Mouse (Mus musculus) stomach, embryonic 14.5 days (tissue): ENCODE data around the gene Cbln1. TPM values are rescaled to one million over a fixed set of nuclear protein-coding genes. Genes with fewer than 3 reads are reported as not detected.

ENCODE experiments used
- ATAC-seq: fragments of 200-750 bp; cut with Nextera tagmentation; 2 replicates; pipeline ENCODE4 v1.8.0; 2017; ENCODE audit warnings: low read depth, moderate TSS enrichment; ENCODE audit not compliant: insufficient number of reproducible peaks, insufficient read depth, low FRiP score
- H3K27ac ChIP-seq: fragments of 300-500 bp; sonication (generic); 2 replicates; pipeline ENCODE4 v1.5.1; 2014; ENCODE audit warnings: mild to moderate bottlenecking, low read length, moderate library complexity, mixed read lengths
- H3K27me3 ChIP-seq: fragments of 300-500 bp; sonication (generic); 2 replicates; pipeline ENCODE4 v1.6.1; 2014; ENCODE audit warnings: low read length, control low read depth, mixed read lengths; ENCODE audit not compliant: control insufficient read depth, insufficient read depth
- H3K36me3 ChIP-seq: fragments of 300-500 bp; sonication (generic); 2 replicates; pipeline ENCODE4 v1.6.1; 2014; ENCODE audit warnings: mild to moderate bottlenecking, control low read depth, low read length, moderate library complexity, mixed read lengths; ENCODE audit not compliant: control insufficient read depth, insufficient read depth
- H3K4me1 ChIP-seq: fragments of 300-500 bp; sonication (generic); 2 replicates; pipeline ENCODE4 v1.6.1; 2014; ENCODE audit warnings: low read length, control low read depth, mixed read lengths; ENCODE audit not compliant: control insufficient read depth, insufficient read depth
- H3K4me2 ChIP-seq: fragments of 300-500 bp; sonication (generic); replicated peaks from 2 replicates; pipeline ENCODE4 v1.6.1; 2014; ENCODE audit warnings: low read depth, low read length, control low read depth
- H3K4me3 ChIP-seq: fragments of 300-500 bp; sonication (generic); 2 replicates; pipeline ENCODE4 v1.5.1; 2014; ENCODE audit warnings: low read depth, low read length, control low read depth
- H3K9ac ChIP-seq: fragments of 300-500 bp; sonication (generic); replicated peaks from 2 replicates; pipeline ENCODE4 v1.6.1; 2014; ENCODE audit warnings: low read depth, mild to moderate bottlenecking, control low read depth, low read length, moderate library complexity, mixed read lengths
- H3K9me3 ChIP-seq: fragments of 300-500 bp; sonication (generic); 2 replicates; pipeline ENCODE4 v1.6.1; 2016; ENCODE audit warnings: low read depth, low read length, control low read depth; ENCODE audit not compliant: control insufficient read depth
- WGBS: fragments of 180-500 bp; shearing (Covaris S2); extraction: QIAGEN DNeasy Blood & Tissue Kit; methylation state at CpG from one replicate; pipeline ENCODE4 v1.1.7; 2014; 5-methylcytosine and 5-hydroxymethylcytosine counted together
- polyA plus RNA-seq: library from polyadenylated mRNA; unstranded; fragments of >200 nt; fragmentation: Nextera tagmentation; extraction: Ambion mirVana; gene quantifications from 2 replicates; pipeline ENCODE4 v1.2.1, GENCODE M21; 2014

Cbln1 gene
- polyA plus RNA-seq, 1 experiment from 2014 or later = 0.26 TPM

DNA sequence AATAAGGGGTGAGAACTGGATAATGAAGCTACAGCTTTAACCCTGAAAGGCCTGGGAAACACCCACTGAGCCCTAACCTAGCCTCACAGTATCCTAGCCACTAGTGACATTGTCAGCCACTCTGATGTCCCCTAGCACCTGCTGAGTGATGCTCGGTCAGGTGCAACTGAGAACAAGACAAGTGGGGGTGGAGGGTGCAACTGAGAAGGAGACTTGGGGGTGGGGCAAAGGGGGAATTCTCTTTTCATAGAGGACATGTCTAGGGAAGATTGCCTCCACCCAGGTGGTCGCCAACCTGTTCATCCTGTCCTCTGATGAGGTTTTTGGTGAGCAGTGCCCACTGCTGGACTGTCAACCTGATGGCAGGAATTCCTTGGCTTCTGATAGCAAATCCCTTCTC, 1.5 kb upstream of the Cbln1 start:
- Histone ChIP-seq H3K9me3 (no peaks in the 10 kb centered on the region), H3K4me1 (peaks cover 19% of the 10 kb centered on the region; the same call in 1 of the 2 replicates), H3K27ac (no peak overlapping the region), H3K4me2 (no peak overlapping the region), H3K36me3 (no peaks in the 10 kb centered on the region), H3K27me3 (peaks cover 56% of the 10 kb centered on the region), H3K4me3 (no peak overlapping the region), H3K9ac (no peak overlapping the region)
- no peak for ATAC-seq
- 45% methylated on average over 2 of the region's 2 CpGs for WGBS

DNA sequence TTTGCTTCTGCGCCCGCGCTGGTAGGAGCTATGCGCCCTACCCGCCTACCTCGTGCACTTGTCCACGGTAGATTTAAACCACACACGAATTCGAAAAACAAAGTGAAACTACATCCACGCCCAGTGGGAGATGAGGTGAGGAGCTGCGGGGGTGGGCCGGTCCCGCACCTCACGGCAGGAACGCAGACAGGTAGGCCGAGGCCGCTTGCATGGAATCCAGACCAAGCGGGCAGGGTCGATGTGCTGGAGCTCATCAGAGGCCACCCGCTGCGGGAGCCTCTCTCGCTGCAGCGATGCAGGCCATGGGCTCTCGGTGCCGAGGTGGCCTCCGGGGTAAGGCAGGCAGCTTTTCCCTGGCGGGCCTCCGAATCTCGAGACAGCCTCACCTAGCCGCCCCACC, 905 bp upstream of the Cbln1 start:
- H3K4me1 ChIP-seq = peaks cover 19% of the 10 kb centered on the region; the same call in 1 of the 2 replicates
- H3K36me3 ChIP-seq = no peaks in the 10 kb centered on the region
- under 1% methylated on average over 30 of the region's 30 CpGs for WGBS
- no peak overlapping the region for H3K9ac ChIP-seq
- no peak for ATAC-seq
- H3K4me2 ChIP-seq = peak overlapping the region; percentile 95
- peaks cover 58% of the 10 kb centered on the region for H3K27me3 ChIP-seq
- H3K27ac ChIP-seq = no peak overlapping the region
- H3K9me3 ChIP-seq = no peaks in the 10 kb centered on the region
- H3K4me3 ChIP-seq = peak overlapping the region; percentile 47

DNA sequence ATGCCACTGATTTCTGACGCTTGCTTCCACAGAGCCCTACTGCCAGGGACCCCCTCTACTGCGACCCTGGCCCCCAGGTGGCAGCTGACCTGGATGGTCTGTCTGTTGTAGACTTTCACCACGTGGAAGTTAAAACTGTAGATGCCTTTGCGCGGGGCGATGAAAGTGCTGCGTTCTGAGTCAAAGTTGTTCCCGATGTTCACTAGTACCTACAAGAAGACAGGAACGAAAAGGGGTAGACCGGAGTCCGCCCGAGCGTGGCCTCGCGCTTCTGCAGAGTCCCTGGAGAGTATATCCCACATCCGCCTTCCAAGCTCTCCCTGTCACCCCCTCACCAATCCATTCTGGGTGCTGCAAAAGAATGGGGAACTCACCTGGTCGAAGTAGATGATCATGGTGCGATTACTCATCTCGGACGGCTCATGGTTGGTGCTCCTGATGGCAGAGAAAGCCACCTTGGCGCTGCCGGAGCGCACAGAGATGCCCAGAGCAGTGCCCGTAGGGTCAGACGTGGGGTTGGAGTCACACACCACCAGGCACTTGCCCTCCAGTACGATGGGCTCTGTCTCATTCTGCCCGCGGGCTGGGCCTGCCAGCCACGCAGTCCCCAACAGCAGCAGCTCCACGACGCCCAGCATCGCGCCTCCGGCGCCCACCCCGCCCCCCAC, 672 bp downstream of the Cbln1 start:
- 0 out of 2 replicates have a peak overlapping the region, but pooled peaks have one; percentile 3 for H3K9ac ChIP-seq
- no peaks in the 10 kb centered on the region for H3K9me3 ChIP-seq
- peaks cover 71% of the 10 kb centered on the region for H3K27me3 ChIP-seq
- H3K4me2 ChIP-seq = peak overlapping the region; percentile 95
- WGBS = 1% methylated on average over 32 of the region's 36 CpGs
- H3K4me1 ChIP-seq = peaks cover 19% of the 10 kb centered on the region; the same call in 1 of the 2 replicates
- peak; percentile 19; the same call in 1 of the 2 replicates for ATAC-seq
- H3K27ac ChIP-seq = no peak overlapping the region
- H3K4me3 ChIP-seq = peak overlapping the region; percentile 47
- H3K36me3 ChIP-seq = no peaks in the 10 kb centered on the region

DNA sequence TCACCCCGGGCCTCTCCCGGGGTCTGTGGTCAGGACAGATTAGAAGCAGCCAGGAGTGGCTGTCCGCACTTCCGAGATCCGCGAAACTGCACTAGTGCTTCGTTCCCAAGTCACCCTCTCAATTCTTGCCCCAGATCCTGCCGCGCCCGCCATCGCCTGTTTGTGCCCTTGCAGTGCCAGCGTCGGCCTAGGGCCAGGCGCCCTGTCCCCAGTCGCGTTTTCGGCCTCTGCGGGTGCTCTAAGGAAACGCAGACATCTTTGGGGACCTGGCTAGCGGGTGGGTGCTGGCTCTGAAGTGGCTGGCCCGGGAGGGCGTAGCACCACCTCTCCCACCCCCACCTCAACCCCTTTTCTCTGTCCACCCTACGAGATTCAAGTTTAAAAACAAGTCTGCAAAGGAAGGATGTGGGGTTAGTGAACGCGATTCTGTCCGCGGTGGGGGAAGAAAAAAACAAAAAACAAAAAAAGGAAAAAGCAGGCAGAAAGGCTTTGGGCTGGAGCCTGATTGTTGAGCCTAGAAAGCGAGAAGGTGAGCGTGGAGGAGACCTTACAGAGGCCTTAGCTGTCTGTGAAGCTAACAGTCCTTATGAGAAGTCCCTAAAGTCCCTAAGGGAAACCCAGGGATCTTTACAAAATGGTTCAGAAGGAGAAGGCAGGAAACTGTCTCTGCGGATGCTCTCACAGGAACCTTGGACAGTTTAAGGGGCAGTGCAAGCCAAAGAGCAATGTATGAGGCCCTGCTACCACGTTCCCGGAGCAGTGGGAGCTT, 1.4 kb downstream of the Cbln1 start:
- peaks cover 71% of the 10 kb centered on the region for H3K27me3 ChIP-seq

DNA sequence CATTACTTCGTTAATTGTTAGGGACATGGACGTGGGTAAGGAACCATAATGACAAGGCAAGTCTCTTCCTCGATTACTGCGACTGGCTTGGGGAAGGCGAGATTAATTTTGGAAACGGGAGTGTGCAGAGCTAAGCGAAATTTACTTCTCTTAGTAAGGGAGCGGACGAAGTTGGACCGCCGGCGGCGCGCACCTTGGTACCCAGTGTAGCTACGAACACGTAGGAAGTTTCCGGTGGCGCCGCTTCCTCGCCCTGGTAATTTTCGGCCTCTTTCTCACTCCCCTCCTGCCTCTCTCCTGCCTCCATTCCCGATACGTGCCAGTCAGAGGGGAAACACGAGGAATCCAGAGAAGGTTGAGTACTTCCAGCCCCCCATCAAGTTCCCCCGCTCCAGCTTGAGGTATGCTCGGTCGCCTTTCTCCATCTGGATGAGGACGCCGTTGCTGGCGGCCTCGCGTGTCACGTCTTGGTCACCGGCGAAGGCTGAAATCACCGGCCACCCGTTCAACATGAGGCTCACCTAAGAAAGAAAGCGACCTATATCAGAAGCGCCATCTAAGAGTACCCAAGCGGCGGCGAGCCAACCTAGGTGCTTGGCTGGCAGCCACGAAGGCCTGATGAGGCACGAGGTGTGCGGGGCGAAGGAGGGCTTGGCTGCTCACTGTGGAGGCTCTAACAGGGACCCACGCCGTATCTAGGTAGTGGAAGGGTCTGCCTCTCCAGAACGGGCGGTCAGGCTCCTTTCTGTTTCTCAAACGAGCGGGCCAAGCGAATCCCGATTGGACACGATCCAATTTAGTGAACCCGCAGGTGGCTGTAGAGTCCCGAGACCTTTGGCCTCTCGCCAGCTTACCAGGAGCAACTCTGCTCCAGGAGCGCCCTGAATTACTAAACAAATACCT, 2.2 kb downstream of the Cbln1 start:
- Histone ChIP-seq H3K36me3 (no peaks in the 10 kb centered on the region), H3K27me3 (peaks cover 65% of the 10 kb centered on the region), H3K4me1 (peaks cover 19% of the 10 kb centered on the region; the same call in 1 of the 2 replicates), H3K9me3 (no peaks in the 10 kb centered on the region), H3K4me3 (peak overlapping the region; percentile 15), H3K9ac (no peak overlapping the region), H3K27ac (no peak overlapping the region), H3K4me2 (peak overlapping the region; percentile 7; the same call in 1 of the 2 replicates)
- under 1% methylated on average over 59 of the region's 59 CpGs for WGBS
- no peak for ATAC-seq

More for the DNA sequence above, 1.4 kb downstream of the Cbln1 start:
- H3K9me3 ChIP-seq = no peaks in the 10 kb centered on the region
- H3K4me3 ChIP-seq = peak overlapping the region; percentile 15
- no peak for ATAC-seq
- no peak overlapping the region for H3K27ac ChIP-seq
- no peak overlapping the region; the same call in 1 of the 2 replicates for H3K4me2 ChIP-seq
- no peaks in the 10 kb centered on the region for H3K36me3 ChIP-seq
- H3K4me1 ChIP-seq = peaks cover 19% of the 10 kb centered on the region; the same call in 1 of the 2 replicates
- WGBS = 3% methylated on average over 32 of the region's 32 CpGs
- H3K9ac ChIP-seq = no peak overlapping the region

DNA sequence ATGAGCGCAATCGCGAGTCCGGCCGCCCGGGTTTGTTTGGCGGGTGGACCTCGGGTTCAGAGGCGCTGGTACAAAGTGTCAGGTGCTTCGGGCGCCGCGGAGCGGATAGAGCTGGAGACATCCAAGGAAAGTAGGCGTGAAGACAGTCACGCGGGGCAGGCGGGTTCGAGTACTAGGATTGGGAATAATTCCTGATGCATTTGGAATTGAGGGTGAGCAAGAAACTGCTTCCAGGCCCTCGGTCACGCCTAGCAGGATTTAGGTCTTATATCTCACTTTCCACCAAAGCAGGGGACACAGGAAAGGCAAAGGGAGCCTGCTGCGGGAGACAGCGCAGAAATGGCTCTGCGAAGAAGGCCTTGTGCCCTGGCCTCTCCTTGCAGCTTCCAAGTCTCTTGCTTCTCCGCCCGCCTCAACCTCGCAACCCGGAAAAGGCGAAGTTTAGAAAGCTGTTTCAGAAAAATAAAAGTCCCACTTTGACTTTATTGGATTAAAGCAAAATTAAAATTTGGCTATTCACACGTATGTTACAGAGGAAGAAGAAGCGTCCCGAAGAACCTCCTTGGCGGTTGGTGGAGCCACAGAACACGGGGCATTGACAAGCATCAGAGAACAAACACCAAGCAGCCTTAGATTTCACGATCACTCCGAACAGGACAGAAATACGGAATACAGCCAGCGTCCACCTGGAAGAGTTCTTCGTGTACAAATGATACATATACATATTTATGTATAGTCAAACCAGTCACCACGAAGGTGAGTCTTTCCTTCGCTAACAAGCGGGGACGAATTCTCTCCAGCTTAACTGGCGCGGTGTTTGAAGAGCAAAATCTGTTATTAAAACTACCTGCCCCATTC, 3.2 kb downstream of the Cbln1 start:
- 3% methylated on average over 45 of the region's 45 CpGs for WGBS
- peaks cover 19% of the 10 kb centered on the region; the same call in 1 of the 2 replicates for H3K4me1 ChIP-seq
- no peak overlapping the region for H3K4me3 ChIP-seq
- H3K9me3 ChIP-seq = no peaks in the 10 kb centered on the region
- no peak overlapping the region for H3K4me2 ChIP-seq
- no peak overlapping the region for H3K9ac ChIP-seq
- H3K27me3 ChIP-seq = peaks cover 57% of the 10 kb centered on the region
- ATAC-seq = no peak
- no peaks in the 10 kb centered on the region for H3K36me3 ChIP-seq
- no peak overlapping the region for H3K27ac ChIP-seq

DNA sequence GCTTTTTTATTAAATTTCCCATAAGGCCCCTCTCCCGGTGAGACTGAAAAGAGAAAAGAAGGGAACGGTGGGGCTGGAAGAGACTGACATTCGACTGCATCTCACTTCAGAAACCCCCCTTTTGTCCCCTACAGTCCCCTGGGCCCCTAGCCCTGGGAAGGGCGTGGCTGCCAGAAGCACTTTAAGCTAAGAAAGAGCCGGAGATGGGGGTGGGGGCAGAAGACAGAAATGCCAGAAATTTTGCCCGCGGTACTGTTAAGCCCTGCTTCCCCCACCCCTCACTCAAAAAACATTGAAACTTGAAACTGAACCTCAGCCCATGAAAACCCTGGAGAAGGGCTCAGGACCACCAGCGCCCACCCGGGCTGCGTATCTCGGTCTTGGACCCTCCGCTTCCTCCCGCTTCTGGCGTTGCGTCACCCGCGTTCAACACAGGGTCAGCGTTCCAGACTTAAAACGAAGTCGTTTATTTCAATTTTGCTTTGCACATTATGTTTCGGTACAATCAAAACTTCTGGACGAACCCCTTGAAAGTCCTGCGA, 3.9 kb downstream of the Cbln1 start:
- Histone ChIP-seq H3K4me3 (no peak overlapping the region), H3K4me1 (peaks cover 18% of the 10 kb centered on the region; the same call in 1 of the 2 replicates), H3K4me2 (no peak overlapping the region), H3K27me3 (peaks cover 50% of the 10 kb centered on the region), H3K27ac (no peak overlapping the region), H3K36me3 (no peaks in the 10 kb centered on the region), H3K9me3 (no peaks in the 10 kb centered on the region), H3K9ac (no peak overlapping the region)
- ATAC-seq = no peak
- WGBS = under 1% methylated on average over 23 of the region's 23 CpGs
